ENCODE assay signal across 17 mouse cellular contexts in the genomic region with DNA sequence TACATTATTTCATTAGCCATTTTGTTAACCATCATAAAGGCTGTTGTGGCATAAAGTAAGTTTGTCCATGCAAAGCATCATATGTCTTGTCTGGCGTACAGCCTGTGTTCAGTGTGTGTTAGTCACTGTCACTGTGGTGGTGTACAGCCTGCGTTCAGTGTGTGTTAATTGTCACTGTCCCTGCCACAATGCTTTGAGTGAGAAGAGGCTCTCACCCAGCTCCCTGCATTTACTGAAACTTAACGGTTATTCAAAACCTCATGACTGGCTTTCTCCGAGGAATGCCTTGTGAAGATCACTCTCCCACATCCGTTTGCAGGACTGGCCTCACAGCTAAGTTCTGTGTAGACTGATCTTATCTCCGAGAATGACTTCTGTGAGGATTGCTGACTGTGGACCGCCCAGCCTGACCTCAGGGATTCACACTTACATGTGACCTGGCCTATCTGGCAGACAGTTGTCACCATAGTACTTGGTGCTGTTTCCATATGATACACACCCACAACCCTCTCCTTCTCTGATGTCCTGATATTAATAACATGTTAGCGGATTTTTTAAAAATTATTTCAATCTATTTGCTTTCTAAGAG.
"Had no signal": no experiment of that assay in that cellular context is flagged by ENCODE, and none has a peak within 500 bp of the region (broad histone marks: within the 10 kb centered on the region; RNA-seq: fewer than 3 reads in every experiment).

No protein-coding gene starts in this region.

- ATAC-seq: intestine, postnatal 0 days; midbrain, embryonic 13.5 days had no signal

- H3K4me3 ChIP-seq: kidney, embryonic 15.5 days; limb, embryonic 12.5 days; limb, embryonic 15.5 days; midbrain, embryonic 13.5 days; neural tube, embryonic 12.5 days; neural tube, embryonic 15.5 days; stomach, embryonic 15.5 days had no signal

- H3K4me1 ChIP-seq: limb, embryonic 12.5 days; midbrain, embryonic 13.5 days; neural tube, embryonic 12.5 days; stomach, embryonic 15.5 days had no signal

- H3K4me2 ChIP-seq: kidney, embryonic 15.5 days; limb, embryonic 12.5 days; limb, embryonic 15.5 days; midbrain, embryonic 13.5 days; neural tube, embryonic 12.5 days; neural tube, embryonic 15.5 days; stomach, embryonic 15.5 days had no signal

- H3K27ac ChIP-seq: kidney, embryonic 15.5 days; limb, embryonic 12.5 days; midbrain, embryonic 13.5 days; neural tube, embryonic 12.5 days; neural tube, embryonic 15.5 days; stomach, embryonic 15.5 days had no signal

- H3K27me3 ChIP-seq: kidney, embryonic 15.5 days; limb, embryonic 12.5 days; limb, embryonic 15.5 days; midbrain, embryonic 13.5 days; neural tube, embryonic 12.5 days; neural tube, embryonic 15.5 days; stomach, embryonic 15.5 days had no signal

- DNase-seq: kidney, adult 2 months; kidney, postnatal 10 days; kidney, postnatal 36 days; left cerebral cortex, postnatal 4 days; lung, adult 2 months; lung, postnatal 14 days; right cerebral cortex, postnatal 25 days; spleen, adult 18-20 months; thymus, postnatal 36 days had no signal

- H3K9me3 ChIP-seq: kidney, embryonic 15.5 days; limb, embryonic 12.5 days; limb, embryonic 15.5 days; midbrain, embryonic 13.5 days; neural tube, embryonic 12.5 days; neural tube, embryonic 15.5 days; stomach, embryonic 15.5 days had no signal

- H3K9ac ChIP-seq: kidney, embryonic 15.5 days; limb, embryonic 12.5 days; limb, embryonic 15.5 days; midbrain, embryonic 13.5 days; neural tube, embryonic 12.5 days; neural tube, embryonic 15.5 days; stomach, embryonic 15.5 days had no signal
